Mouse (Mus musculus): Measurements from ENCODE around the gene Msmo1.

The Msmo1 gene

GRCm38 (mm10) chr8:64712499-64712898 lies 21.1 kb downstream of the Msmo1 start:
- DNase-seq (ENCODE audit: low spot score in 2 of 2) = no peak

- DNase-seq (ENCODE audit: low spot score in 2 of 2) = no peak
Observed at GRCm38 (mm10) chr8:64711544-64711943, 22.0 kb downstream of the Msmo1 start.

GRCm38 (mm10) chr8:64707481-64707880 lies 26.1 kb downstream of the Msmo1 start:
- DNase-seq (ENCODE audit: low spot score in 2 of 2) = no peak

- no peak for DNase-seq (ENCODE audit: low spot score in 2 of 2)
Observed at GRCm38 (mm10) chr8:64703191-64703590, 30.4 kb downstream of the Msmo1 start.

- peak; percentile 75 to 87 for DNase-seq (ENCODE audit: low spot score in 2 of 2)
Observed at GRCm38 (mm10) chr8:64692651-64693201, 40.9 kb downstream of the Msmo1 start, which contains the start of gene Cpe. TSS of gene Cpe (minus strand) at chr8:64693054.

GRCm38 (mm10) chr8:64691591-64692401 lies 41.8 kb downstream of the Msmo1 start:
- peak in 1 of 2 experiments; percentile 6 for DNase-seq (ENCODE audit: low spot score in 2 of 2)

- DNase-seq (ENCODE audit: low spot score in 2 of 2) = no peak
Observed at GRCm38 (mm10) chr8:64690845-64691244, 42.7 kb downstream of the Msmo1 start.

GRCm38 (mm10) chr8:64690306-64690705 lies 43.3 kb downstream of the Msmo1 start:
- no peak for DNase-seq (ENCODE audit: low spot score in 2 of 2)

GRCm38 (mm10) chr8:64688741-64689140 lies 44.9 kb downstream of the Msmo1 start:
- no peak for DNase-seq (ENCODE audit: low spot score in 2 of 2)

- no peak for DNase-seq (ENCODE audit: low spot score in 2 of 2)
Observed at GRCm38 (mm10) chr8:64688161-64688560, 45.4 kb downstream of the Msmo1 start.

- no peak for DNase-seq (ENCODE audit: low spot score in 2 of 2)
Observed at GRCm38 (mm10) chr8:64682501-64682900, 51.1 kb downstream of the Msmo1 start.

- no peak for DNase-seq (ENCODE audit: low spot score in 2 of 2)
Observed at GRCm38 (mm10) chr8:64676381-64676780, 57.2 kb downstream of the Msmo1 start.

GRCm38 (mm10) chr8:64674951-64675585 lies 58.5 kb downstream of the Msmo1 start:
- DNase-seq (ENCODE audit: low spot score in 2 of 2) = no peak

GRCm38 (mm10) chr8:64672920-64673319 lies 60.7 kb downstream of the Msmo1 start:
- no peak for DNase-seq (ENCODE audit: low spot score in 2 of 2)

- no peak for DNase-seq (ENCODE audit: low spot score in 2 of 2)
Observed at GRCm38 (mm10) chr8:64671937-64672336, 61.7 kb downstream of the Msmo1 start.
